Mouse (Mus musculus) common myeloid progenitor, adult 5-6 weeks (primary cell): ENCODE results near the gene Gse1. TPM values are rescaled to one million over a fixed set of nuclear protein-coding genes. Genes with fewer than 3 reads are reported as not detected.
A peak's percentile ranks its signal among the peaks of the same experiment; 100 is the strongest.

Source experiments
- ATAC-seq: replicated peaks from 2 replicates; pipeline ENCODE4 v1.8.0; 2016; ENCODE audit warnings: low read depth, mild to moderate bottlenecking, moderate TSS enrichment, inconsistent platforms; ENCODE audit not compliant: poor library complexity, severe bottlenecking
- total RNA-seq: library from RNA; stranded (forward); fragments of 200-1000, 187-1606 nt; gene quantifications from 2 replicates; pipeline ENCODE4 v1.2.3, GENCODE M21; 2017

The Gse1 gene
- total RNA-seq, 1 experiment from 2014 or later = 46.6 TPM

DNA sequence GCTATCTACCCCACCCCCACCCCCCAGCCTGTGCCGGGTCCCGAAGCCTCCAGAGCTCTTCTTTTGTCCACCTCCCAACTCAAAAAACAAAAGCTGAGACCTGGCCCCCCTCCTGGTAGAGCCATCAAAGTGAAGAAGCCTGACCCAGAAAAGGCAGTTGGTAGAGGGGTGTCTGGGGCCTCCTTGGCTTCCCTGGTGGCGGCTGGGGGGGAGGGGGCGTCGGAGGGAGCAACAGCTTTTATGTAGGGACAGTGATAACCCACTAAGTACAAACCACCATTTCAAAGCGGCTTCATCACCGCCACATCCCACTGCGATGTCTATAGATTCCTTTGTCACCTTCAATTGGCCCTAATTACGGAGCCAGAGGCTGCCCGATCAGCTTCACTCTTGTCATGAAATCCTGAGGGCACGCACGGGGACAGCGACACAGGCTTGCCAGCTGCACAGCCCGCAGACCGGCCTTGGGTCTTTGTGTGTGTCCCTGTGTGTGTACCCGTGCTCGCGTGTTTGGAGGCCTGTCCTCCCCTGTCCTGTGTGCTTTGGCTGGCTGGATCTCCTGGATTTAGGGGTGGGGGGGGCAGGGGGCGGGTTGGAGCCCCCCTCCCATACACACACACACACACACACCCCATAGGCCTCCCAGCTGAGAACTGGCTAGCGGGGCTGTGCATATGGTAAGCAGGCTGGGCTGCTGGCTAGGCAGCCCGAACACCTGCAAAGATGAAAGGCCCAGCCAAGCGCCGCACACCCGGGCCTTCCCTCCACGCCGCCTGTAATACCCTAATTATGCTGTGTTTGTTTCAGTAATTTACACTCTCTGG is 285.6 kb downstream of the Gse1 start:
- no peak for ATAC-seq

DNA sequence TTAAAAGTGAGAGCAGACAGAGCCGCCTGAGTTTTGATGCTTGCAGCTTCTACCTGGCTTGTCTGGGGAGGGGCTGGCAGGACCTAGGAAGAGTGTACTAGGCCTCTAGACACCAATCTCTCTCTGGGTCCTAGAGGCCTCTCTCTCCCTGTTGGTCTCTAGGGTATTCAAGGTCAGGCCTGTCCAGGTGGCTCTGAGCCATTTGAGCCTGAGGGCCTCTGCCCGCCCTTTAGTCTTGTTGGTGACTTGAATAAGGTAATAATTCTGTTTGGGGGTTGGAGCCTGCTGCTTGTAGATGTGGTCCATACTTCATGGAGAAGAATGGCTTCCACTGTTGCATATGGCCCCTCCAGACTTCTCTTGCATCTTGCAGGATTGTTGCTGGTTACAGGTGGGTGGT is 287.0 kb downstream of the Gse1 start:
- ATAC-seq = no peak

DNA sequence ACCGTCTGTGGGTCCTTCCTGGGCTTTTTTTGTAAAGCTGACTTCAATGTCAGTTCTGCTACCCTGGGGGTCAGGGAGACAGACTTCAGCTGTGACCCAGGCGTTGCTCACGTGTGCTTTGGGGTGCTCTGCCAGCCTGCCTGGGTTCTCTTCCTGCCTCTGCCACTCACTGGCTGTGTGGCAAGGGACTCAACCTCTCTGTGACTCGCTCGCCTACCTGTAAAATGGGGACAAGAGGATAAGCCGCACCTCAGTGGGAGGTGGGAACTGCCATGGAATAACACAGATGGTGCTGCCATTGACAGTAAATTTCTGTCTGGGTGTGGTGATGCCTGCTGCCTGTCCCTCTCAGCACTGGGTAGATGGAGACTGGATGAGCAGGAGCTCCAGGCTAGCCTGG is 287.4 kb downstream of the Gse1 start:
- no peak for ATAC-seq

DNA sequence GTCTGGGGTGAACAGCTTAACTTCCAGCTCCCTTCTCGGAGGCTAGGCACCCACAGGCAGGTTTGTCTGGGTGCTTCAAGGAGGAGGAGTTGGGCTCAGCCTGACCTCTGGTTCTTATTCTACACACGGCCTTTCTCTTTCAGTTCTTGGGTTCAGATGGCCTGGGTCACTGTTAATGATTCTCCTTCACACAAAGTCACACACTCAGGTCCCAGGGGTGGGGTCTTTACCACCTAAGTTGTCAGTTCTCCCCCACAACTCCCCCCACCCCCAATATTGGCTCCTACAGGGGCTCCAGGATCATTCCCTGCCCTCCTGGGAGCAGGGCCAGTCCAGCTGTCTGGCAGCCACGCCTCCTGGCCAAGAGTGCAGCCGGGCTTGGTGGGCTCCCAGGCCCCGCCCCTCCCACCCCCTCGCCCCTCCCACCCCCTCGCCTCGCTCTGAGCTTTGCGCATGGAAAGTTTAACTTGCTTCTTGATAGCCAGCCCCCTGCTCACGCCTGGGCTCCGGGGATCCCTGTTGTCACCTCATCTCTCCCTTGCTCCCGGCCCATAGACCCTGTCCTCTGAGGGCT is 288.0 kb downstream of the Gse1 start:
- no peak for ATAC-seq

DNA sequence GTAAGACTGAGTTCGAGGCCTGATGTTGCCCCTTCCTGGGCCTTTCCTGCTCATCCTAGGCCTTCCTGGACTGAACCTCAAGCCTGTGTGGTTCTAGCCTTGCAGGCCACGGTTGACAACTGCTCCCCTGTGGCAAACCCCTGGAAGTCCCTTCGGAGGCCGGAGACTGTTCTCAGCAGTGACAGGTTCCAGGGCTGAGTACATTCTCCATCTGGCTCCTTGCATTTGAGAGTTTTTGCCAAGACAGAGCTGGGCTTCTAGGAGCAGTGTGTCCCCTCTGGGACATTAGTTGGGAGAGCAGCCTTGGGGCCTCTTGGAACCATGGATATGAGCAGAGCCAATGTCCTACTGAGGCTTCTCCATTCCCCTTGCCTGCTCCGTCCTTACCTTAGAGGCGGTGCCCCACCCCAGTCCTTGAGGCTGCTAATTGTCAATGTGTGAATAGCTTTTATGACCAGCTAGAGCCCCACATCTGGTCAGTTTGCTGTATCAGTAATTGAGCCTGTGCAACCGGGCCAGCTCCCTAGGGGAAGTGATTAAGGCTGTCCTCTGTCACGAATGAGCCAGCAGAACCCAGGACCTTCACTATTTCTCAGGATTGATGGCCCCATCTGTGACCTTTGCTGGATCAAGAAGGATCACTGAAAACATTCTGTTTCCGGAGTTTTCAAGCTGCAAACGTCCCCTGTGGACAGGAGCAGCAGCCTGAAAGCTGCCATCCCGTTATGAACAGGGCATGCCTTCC is 289.6 kb downstream of the Gse1 start:
- ATAC-seq = no peak

DNA sequence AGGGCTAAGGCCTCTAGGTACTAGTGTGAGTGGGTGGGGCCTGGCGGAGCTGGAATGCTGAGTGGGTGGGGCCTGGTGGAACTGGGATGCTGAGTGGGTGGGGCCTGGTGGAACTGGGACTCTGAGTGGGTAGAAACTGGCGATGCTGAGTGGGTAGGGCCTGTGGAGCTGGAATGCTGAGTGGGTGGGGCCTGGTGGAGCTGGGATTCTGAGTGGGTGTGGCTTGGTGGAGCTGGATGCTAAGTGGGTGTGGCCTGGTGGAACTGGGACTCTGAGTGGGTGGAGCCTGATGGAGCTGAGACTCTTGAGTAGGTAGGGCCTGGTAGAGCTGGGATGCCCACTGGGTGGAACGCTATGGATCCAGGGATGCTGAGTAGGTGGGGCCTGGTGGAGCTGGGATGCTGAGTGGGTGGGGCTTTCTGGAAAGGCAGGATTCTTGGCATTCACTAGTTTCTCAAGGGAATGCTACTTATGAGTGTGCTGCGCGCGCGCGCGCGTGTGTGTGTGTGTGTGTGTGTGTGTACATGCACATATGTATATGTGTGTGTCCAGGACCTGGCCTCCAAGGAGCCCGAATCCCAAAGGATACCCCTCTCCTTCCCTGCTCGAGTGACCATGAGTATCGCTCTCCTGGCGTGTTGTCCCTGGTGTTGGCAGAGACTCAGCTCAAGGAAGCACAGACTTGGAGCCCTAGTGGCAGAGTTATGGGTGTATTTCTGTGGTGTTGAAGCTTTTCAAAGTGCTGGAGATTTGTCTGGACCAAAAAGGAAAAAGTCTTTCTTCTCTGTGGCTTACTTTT is 290.7 kb downstream of the Gse1 start:
- peak; percentile 26 for ATAC-seq

DNA sequence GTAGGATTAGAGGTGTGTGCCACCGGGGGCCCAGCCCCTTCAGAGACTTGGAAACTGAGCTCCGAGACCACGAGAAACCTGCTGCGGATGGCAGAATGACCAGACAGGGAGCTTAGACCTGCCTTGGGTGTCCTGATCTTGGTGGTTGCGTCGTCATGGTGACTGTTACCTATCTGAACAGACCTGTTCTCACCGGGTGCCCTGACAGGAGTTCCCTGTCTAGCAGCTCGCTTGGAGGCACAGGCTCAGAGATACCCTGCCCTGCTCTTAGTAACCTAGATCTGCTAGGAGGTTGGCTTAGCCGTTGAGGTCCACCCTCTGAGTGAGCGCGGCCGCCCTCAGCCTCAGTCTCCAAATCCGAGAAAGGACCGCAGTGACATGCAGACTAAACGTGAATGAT is 292.0 kb downstream of the Gse1 start:
- no peak for ATAC-seq

DNA sequence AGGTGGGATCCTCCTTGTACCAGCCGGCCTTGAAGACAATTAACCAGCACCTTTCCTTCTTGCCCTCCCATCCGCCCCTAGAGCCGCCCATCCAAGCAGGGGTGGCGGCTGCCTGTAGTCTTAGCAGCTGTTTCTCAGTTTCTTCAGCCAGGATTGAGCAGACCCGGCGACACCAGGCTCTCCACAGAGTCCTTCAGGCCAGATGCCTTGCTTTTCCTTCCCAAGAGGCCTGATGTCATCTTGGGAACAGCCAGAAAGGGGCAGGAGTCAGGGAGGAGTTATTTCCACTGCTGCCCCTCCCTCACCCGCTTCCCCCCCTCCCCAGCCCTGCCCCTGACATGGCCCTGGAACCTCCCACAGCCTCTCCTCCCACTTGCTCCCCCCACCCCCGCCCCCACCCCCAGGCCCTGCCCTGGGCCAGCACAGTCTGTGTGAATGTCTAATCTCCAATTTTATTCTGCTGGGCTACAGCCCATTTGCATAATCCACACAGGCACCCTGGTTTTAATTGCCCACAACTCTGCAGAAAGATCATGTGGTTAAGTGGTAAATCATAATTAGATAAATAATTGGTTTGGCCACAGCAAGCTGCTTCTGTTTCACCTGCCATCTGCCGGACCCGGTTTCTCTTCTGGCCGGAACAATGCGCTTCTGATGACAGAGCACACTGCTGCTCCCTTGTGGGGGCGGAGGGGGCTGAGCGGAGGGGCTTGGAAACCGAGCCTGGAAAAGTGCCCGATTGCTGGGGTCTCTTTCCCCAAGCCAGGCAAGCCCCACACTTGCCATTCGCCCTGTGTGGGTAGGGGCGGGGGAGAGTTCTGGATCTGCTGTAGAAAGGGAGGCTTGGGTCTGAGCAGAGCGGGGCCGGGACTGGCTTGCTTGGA is 292.7 kb downstream of the Gse1 start:
- no peak for ATAC-seq

DNA sequence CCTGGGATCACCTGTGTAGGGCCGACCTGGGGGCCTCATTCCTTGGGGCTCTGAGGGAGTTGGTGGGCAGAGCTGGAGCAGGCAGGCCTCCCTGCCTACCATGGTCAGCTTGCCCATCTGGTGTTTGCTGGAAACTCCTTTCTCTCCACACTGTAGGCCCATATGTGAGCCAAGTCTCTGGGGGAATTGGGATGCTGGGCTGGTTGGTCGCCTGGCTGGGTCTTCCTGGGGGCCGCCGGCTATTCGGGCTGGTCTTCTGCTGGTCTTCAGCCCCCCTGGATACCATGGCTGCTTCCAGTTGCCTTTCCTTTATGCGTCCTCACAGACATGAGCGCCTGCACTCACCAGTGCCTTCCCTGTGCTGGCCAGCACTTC is 293.3 kb downstream of the Gse1 start:
- no peak for ATAC-seq

DNA sequence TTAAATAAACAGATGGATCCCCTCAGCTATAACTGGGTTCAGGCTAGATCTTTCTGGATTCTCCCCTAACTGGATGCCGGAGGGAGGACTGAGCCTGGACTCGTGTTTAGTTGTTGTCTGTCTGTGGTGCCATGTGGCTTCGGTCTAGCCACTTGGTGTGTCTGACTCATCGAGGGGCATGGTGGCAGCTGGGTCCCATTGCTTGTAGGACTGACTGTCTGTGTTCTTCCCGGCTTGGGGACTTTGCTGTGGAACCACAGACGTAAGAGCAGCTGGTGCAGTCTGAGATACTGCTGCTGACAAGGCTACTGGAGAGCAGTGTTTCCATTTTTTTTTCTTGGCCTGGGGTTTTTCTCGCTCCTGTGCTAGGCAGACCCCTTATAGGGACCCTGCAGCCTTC is 295.4 kb downstream of the Gse1 start:
- ATAC-seq = no peak

DNA sequence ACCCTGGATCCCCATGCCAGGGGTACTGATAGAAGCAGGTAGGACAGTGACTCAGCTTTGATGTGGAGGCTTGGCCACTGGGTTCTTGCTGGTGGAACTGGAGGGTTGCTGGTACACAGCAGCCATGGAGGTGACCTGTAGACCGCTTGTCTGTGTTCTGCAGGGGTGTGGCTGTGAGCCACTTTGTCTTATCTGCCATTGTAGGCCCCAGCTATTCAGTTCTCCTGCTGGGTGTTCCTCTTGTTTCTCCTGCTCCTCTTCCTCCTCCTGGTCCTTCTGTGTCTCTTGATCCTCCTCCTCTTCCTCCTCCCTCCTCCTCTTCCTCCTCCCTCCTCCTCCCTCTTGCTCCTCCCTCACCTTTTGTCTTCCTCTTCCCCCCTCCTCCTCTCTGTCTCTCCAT is 296.9 kb downstream of the Gse1 start:
- ATAC-seq = peak; percentile 18; the same call in 1 of the 2 replicates

DNA sequence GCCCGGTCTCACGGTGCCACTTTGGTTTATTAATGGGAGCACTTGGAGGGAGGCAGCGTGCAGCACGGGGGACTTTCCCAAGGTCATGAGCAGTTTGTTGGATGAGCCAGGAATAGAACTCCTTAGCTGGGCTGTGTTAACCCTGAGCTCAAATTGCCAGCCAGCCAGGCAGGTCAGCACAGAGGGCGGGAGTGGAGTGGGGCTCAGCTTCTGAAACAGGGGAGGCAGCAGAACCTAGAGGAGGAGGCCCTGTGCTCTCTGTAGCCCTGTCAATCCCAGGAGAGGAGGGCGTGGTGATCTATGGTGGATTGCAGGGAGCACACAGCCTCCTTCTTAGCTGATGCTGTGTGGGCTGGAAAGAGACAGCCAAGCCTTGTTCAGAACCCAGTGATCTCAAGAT is 297.6 kb downstream of the Gse1 start:
- ATAC-seq = no peak

DNA sequence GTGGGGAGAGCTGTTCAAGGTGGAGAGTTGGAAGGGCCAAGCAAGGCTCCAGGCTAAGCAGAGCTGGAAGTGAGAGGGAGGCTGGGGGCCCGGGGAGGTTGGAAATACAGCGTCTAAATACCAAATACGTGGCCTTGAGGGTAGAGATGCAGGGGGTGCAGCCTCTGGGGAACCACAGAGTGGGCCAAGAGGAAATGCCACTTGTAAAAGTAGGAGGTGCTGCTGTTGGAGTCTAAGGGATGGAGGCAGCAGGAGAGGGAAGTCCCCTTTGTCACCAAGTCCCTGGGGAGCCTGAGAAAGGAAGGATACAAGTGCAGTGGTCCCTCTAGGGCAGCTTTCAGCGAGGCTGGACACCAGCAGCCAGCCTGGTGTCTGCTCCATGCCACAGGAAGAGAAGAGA is 298.3 kb downstream of the Gse1 start:
- no peak for ATAC-seq

DNA sequence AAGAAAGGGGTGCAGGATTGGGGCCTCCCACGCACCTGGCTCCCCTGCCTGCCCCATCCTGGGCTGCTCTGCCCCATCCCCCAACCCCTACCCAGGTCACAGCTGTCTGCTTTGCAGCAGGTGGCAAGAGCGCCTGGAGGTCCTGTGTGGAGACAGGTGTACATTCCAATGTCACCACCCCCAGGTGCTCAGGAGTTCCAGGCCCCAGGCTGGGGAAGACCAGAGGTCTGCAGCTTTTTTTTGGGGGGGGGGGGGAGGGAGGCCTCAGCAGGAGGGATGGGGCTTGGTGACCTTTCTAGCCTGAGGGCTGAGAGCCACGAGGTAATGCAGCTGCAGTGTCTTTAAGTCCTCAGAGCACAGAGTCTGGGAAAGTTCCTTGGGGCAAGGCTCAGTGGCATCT is 300.1 kb downstream of the Gse1 start:
- ATAC-seq = no peak

DNA sequence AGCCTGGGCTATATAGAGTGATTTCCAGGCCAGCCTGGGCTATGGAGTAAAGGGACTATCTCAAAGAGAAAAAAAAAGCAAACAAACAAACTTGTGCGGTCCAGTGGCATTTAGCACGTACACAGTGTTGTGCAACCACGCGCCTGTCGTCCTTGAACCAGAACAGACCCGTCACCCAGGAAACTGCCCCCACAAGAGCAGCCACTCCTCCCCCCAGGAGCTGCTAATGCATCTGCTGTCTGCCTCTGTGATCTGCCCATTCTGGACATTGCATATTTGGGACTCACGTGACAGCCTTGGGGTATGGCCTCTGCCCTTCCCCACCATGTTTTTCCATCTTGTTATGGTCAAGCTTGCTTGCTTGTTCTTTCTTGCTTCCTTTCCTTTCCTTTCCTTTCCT is 301.0 kb downstream of the Gse1 start:
- no peak for ATAC-seq

DNA sequence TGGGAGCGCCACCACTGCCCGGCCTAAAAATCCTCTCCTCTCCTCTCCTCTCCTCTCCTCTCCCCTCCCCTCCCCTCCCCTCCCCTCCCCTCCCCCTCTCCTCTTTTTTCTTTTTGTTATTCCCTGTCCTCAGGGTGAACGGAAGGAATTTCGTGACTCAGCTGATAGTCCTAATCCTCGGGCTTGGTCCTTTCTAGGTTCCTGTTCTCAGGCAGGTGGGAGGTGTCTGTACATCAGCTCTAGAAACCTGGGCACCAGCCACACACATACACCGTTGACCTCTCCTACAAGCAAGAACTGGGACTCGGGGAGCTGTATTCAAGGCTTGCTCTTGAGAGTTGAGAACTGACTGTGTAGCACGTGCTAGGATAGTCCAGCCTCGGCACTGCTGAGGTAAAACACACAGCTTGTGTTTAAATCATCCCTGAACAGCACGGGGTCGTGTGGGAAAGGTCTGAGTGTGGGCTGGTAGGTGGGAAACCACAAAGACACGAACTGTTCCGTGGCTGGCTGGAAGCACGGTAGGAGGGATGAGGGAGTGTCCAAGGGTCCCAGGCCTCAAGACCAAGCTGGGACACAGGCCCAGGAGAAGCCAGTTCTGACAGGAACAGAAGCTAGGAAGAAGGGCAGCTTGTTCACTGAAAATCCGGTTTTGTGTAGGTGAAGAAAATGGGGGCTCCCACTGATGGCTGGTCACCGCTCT is 302.8 kb downstream of the Gse1 start:
- no peak for ATAC-seq

DNA sequence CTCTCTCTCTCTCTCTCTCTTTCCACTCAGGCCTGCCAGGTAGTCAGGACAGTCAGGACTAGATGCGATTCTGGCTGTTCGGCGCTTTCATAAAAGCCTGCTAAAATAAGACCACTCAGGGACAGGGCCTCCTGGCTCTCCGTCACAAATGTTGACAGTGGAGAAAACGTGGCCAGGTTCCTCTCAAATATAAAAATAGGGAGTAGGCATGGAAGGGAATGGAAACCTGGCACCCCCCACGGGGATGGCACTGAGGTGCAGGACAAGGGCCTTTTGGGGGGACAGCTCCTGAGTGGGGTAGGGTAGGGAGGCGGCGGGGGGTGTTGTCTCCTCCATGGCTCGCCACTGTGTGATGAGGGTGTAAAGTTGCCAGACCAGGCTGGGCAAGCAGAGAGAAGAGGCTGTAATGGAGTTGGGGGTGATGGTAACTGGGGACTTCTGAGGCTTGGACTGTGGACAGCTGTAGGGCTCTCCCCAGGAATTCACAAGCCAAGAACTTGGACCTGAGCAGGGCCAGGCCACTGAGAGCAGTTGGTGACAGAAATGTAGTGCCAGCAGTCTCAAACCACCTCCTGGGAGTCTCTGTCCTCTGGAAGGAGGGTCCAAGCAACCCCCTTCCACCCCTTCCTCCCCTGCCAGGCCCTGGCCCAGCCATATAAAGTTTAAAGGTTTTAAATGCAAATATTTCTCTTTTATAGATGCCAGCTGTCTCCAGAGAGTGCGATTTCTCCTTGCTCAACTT is 303.7 kb downstream of the Gse1 start:
- ATAC-seq = no peak

DNA sequence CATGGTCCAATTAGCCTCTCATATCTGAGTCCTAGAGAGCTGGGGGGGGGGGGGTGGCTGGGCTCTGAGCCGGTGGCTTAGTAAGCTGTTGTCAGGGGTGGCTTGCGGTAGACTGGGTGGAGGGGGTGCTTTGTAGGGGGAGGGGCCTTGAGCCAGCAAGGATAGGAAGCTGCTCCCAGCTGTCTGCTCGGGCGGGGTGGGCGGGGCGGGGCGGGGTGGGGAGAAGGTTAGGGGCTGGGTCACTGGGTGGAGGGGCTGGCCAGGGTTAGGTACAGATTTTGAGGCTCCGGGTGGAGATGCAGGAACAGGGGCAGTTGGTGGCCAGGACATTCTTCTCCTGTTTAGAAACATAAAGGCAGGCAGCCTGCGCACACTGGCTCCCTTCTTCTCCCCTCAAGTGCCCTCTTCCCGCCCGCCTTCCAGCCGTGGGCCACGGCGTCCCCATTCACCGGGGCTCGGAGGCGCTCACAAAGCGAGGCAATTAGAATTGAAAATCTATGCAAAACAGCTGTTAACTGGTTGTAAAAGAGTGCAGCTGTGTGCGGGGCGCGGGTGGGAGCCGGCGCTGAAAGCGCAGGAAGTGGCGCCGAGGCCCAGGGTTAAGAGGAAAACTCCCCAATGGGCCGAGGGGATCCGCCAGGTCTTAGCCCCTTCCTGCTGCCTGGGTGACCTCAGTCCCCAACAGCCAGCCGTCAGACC is 304.4 kb downstream of the Gse1 start:
- ATAC-seq = peak; percentile 30
